Mouse (Mus musculus): ENCODE data around the gene Snx11. TPM values are rescaled to one million over a fixed set of nuclear protein-coding genes. Genes with fewer than 3 reads are reported as not detected.
"Not testable (repeated sequence)": the region's sequence is repeated elsewhere in the genome, so short reads cannot be mapped to it uniquely, and the experiment has no call there.

Snx11 gene
- total RNA-seq, 1 experiment = 57.6 TPM

DNA sequence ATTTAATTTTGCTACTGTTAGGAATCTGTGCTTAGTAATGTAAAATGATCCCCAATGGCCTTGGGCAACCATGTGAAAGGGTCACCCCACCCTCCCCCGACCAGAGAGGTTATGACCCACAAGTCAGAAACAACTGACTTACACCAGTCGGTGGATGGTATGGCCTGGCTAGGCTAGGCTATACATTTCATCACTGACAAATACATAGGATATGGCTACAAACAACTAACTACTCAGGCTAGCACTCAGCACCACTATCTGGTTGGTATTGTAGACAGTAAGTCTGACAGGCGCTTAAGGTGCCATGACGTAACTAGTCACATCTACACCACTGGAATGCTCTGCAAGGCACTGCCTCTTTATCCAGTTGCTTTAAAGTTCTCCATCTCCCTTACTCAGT lies 36.1 kb upstream of the Snx11 start:
- TF ChIP-seq ZNF384 (IDR thresholded peaks at IDR 0.05; ENCODE audit: low read depth, low read length) (no peak), CHD2 (IDR thresholded peaks at IDR 0.05; ENCODE audit: low read depth, low read length) (no peak), MAFK (IDR thresholded peaks at IDR 0.05; ENCODE audit: insufficient read depth, low read depth, low read length) (no peak), ZC3H11A (IDR thresholded peaks at IDR 0.05; ENCODE audit: borderline replicate concordance, low read depth, low read length) (no peak), HCFC1 (IDR thresholded peaks at IDR 0.05; ENCODE audit: borderline replicate concordance, insufficient read depth, low read length) (no peak)
- DNase-seq (ENCODE audit: low read depth, low spot score) = no peak
- Histone ChIP-seq H3K9ac (ENCODE audit: insufficient read depth, low read depth, low read length, poor library complexity, severe bottlenecking) (no peak overlapping the region), H3K9me3 (ENCODE audit: control insufficient read depth, insufficient read depth, low read depth, low read length) (no peaks in the 10 kb centered on the region), H3K4me1 (ENCODE audit: control insufficient read depth in 2 of 2, insufficient read depth in 2 of 2, low read length in 2 of 2, poor library complexity in 1 of 2) (peaks cover 0 to 11% of the 10 kb centered on the region in 2 experiments; a peak in 1 of 4 replicates), H3K27ac (ENCODE audit: insufficient read depth, low read depth, low read length, poor library complexity, severe bottlenecking) (no peak overlapping the region), H3K4me3 (ENCODE audit: insufficient read depth in 1 of 2, low read depth in 1 of 2, low read length in 2 of 2, poor library complexity in 1 of 2, severe bottlenecking in 1 of 2) (no peak overlapping the region), H3K36me3 (ENCODE audit: control insufficient read depth, insufficient read depth, low read length, poor library complexity, severe bottlenecking) (peaks cover 33% of the 10 kb centered on the region)
- in situ Hi-C loops (cut with MboI; ENCODE audit: low sequenced_read_pairs in 2 of 2, unreplicated experiment in 2 of 2) = no loop called here

DNA sequence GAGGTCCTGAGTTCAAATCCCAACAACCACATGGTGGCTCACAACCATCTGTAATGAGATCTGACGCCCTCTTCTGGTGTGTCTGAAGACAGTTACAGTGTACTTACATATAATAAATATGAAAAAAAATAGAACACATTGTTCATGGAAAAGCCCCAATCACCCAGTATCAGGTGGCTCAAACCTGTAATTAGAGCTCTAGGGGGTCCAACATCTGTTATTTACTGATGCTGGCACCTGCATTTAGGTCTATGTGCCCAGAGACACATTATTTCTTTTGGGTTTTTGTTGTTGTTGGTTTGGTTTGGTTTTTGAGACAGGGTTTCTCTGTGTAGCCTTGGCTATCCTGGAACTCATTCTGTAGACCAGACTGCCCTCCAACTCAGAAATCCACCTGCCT lies 33.8 kb upstream of the Snx11 start:
- H3K9ac ChIP-seq (ENCODE audit: insufficient read depth, low read depth, low read length, poor library complexity, severe bottlenecking); DNase-seq (ENCODE audit: low read depth, low spot score); in situ Hi-C loops (cut with MboI; ENCODE audit: low sequenced_read_pairs in 2 of 2, unreplicated experiment in 2 of 2); H3K9me3 ChIP-seq (ENCODE audit: control insufficient read depth, insufficient read depth, low read depth, low read length); H3K4me1 ChIP-seq (ENCODE audit: control insufficient read depth in 2 of 2, insufficient read depth in 2 of 2, low read length in 2 of 2, poor library complexity in 1 of 2); H3K27ac ChIP-seq (ENCODE audit: insufficient read depth, low read depth, low read length, poor library complexity, severe bottlenecking); H3K4me3 ChIP-seq (ENCODE audit: insufficient read depth in 1 of 2, low read depth in 1 of 2, low read length in 2 of 2, poor library complexity in 1 of 2, severe bottlenecking in 1 of 2): not testable (repeated sequence)
- H3K36me3 ChIP-seq (ENCODE audit: control insufficient read depth, insufficient read depth, low read length, poor library complexity, severe bottlenecking) = peaks cover 35% of the 10 kb centered on the region

DNA sequence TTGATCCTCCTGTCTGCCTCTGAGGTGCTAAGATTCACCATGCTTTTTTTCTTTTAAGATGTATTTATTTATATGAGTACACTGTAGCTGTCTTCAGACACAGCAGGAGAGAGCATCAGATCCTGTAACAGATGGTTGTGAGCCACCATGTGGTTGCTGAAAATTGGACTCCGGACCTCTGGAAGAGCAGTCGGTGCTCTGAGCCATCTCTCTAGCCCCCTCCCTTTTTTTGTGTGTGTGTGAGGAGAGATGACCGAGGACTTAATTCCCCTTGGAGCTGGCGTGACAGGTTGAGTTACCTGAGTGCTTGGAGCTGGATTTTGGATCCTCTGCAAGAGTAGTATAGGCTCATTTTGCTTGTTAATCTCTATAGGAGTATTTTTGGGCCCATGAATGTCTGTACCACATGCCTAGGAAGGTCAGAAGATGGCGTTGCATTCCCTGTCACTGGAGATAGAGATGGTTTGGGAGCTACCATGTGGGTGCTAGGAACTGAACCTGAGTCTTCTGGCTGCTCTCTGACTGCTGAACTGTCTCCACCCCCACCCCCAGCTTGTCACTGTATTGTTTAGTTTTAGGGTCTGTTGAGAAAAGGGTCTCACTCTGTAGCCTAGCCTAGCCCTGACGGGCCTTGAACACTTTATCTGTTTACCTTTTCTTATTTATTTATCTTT lies 32.3 kb upstream of the Snx11 start:
- in situ Hi-C loops (cut with MboI; ENCODE audit: low sequenced_read_pairs in 2 of 2, unreplicated experiment in 2 of 2) = no loop called here
- 0 out of 2 replicates have a peak overlapping the region, but pooled peaks have one; percentile 20 for H3K27ac ChIP-seq (ENCODE audit: insufficient read depth, low read depth, low read length, poor library complexity, severe bottlenecking)
- DNase-seq (ENCODE audit: low read depth, low spot score) = no peak
- H3K9ac ChIP-seq (ENCODE audit: insufficient read depth, low read depth, low read length, poor library complexity, severe bottlenecking) = no peak overlapping the region
- H3K4me3 ChIP-seq (ENCODE audit: insufficient read depth in 1 of 2, low read depth in 1 of 2, low read length in 2 of 2, poor library complexity in 1 of 2, severe bottlenecking in 1 of 2) = no peak overlapping the region
- H3K36me3 ChIP-seq (ENCODE audit: control insufficient read depth, insufficient read depth, low read length, poor library complexity, severe bottlenecking) = peaks cover 38% of the 10 kb centered on the region
- TF ChIP-seq ZNF384 (IDR thresholded peaks at IDR 0.05; ENCODE audit: low read depth, low read length) (no peak), HCFC1 (IDR thresholded peaks at IDR 0.05; ENCODE audit: borderline replicate concordance, insufficient read depth, low read length) (no peak), MAFK (IDR thresholded peaks at IDR 0.05; ENCODE audit: insufficient read depth, low read depth, low read length) (no peak), CHD2 (IDR thresholded peaks at IDR 0.05; ENCODE audit: low read depth, low read length) (no peak), ZC3H11A (IDR thresholded peaks at IDR 0.05; ENCODE audit: borderline replicate concordance, low read depth, low read length) (no peak)
- no peaks in the 10 kb centered on the region for H3K9me3 ChIP-seq (ENCODE audit: control insufficient read depth, insufficient read depth, low read depth, low read length)
- H3K4me1 ChIP-seq (ENCODE audit: control insufficient read depth in 2 of 2, insufficient read depth in 2 of 2, low read length in 2 of 2, poor library complexity in 1 of 2) = peaks cover 0 to 2% of the 10 kb centered on the region in 2 experiments; a peak in 2 of 4 replicates

DNA sequence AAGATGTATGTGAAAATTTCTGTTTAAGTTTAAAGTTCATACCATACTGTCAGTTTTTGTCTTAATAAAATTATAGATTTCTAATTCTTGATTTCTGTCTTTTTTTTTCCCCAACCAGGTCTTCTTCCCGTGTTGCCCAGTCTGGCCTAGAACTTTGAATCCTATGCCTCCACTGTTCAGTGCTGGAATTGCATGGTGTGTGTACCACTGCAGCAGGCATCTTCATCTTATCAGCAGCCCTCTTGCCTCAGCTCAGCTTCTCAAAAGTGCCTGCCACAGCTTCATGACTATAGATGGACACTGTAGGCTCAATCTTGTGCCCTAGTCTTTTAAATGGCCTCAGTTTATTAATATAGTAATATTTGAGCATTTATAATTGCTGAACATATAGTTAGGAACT lies 30.7 kb upstream of the Snx11 start:
- DNase-seq (ENCODE audit: low read depth, low spot score) = no peak
- no peak overlapping the region for H3K4me3 ChIP-seq (ENCODE audit: insufficient read depth in 1 of 2, low read depth in 1 of 2, low read length in 2 of 2, poor library complexity in 1 of 2, severe bottlenecking in 1 of 2)
- in situ Hi-C loops (cut with MboI; ENCODE audit: low sequenced_read_pairs in 2 of 2, unreplicated experiment in 2 of 2) = no loop called here
- no peak for TF ChIP-seq ZC3H11A (IDR thresholded peaks at IDR 0.05; ENCODE audit: borderline replicate concordance, low read depth, low read length)
- H3K36me3 ChIP-seq (ENCODE audit: control insufficient read depth, insufficient read depth, low read length, poor library complexity, severe bottlenecking) = peaks cover 51% of the 10 kb centered on the region
- no peak overlapping the region for H3K9ac ChIP-seq (ENCODE audit: insufficient read depth, low read depth, low read length, poor library complexity, severe bottlenecking)
- H3K27ac ChIP-seq (ENCODE audit: insufficient read depth, low read depth, low read length, poor library complexity, severe bottlenecking) = no peak overlapping the region
- peaks cover 0 to 6% of the 10 kb centered on the region in 2 experiments; a peak in 2 of 4 replicates for H3K4me1 ChIP-seq (ENCODE audit: control insufficient read depth in 2 of 2, insufficient read depth in 2 of 2, low read length in 2 of 2, poor library complexity in 1 of 2)
- no peaks in the 10 kb centered on the region for H3K9me3 ChIP-seq (ENCODE audit: control insufficient read depth, insufficient read depth, low read depth, low read length)

DNA sequence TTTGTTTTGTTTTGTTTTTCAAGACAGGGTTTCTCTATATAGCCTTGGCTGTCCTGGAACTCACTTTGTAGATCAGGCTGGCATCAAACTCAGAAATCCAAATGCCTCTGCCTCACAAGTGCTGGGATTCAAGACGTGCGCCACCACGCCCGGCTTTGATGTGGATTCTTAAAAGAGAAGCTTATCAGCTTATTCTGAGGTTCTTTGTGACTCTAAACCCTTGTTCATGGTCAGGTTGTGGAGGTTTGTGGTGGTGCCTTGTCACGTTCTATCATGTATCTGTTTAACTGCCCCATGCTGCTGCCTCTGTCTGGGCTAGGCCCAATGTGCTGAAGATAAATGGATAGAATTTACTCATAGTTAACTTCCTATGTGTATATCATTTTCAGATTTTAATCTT lies 28.2 kb upstream of the Snx11 start:
- H3K4me3 ChIP-seq (ENCODE audit: insufficient read depth in 1 of 2, low read depth in 1 of 2, low read length in 2 of 2, poor library complexity in 1 of 2, severe bottlenecking in 1 of 2) = no peak overlapping the region
- DNase-seq (ENCODE audit: low read depth, low spot score) = no peak
- no peak overlapping the region for H3K9ac ChIP-seq (ENCODE audit: insufficient read depth, low read depth, low read length, poor library complexity, severe bottlenecking)
- in situ Hi-C loops (cut with MboI; ENCODE audit: low sequenced_read_pairs in 2 of 2, unreplicated experiment in 2 of 2) = no loop called here
- no peak overlapping the region for H3K27ac ChIP-seq (ENCODE audit: insufficient read depth, low read depth, low read length, poor library complexity, severe bottlenecking)
- TF ChIP-seq HCFC1 (IDR thresholded peaks at IDR 0.05; ENCODE audit: borderline replicate concordance, insufficient read depth, low read length) (no peak), MAFK (IDR thresholded peaks at IDR 0.05; ENCODE audit: insufficient read depth, low read depth, low read length) (no peak), CHD2 (IDR thresholded peaks at IDR 0.05; ENCODE audit: low read depth, low read length) (no peak), ZNF384 (IDR thresholded peaks at IDR 0.05; ENCODE audit: low read depth, low read length) (no peak), ZC3H11A (IDR thresholded peaks at IDR 0.05; ENCODE audit: borderline replicate concordance, low read depth, low read length) (no peak)
- H3K36me3 ChIP-seq (ENCODE audit: control insufficient read depth, insufficient read depth, low read length, poor library complexity, severe bottlenecking) = peaks cover 57% of the 10 kb centered on the region
- H3K9me3 ChIP-seq (ENCODE audit: control insufficient read depth, insufficient read depth, low read depth, low read length) = no peaks in the 10 kb centered on the region
- peaks cover 0 to 6% of the 10 kb centered on the region in 2 experiments; a peak in 2 of 4 replicates for H3K4me1 ChIP-seq (ENCODE audit: control insufficient read depth in 2 of 2, insufficient read depth in 2 of 2, low read length in 2 of 2, poor library complexity in 1 of 2)

Measured in ES-E14 (cell line).